Mouse (Mus musculus) right cerebral cortex, postnatal 14 days (tissue): ENCODE results near the gene Tmem106c.
A peak's percentile ranks its signal among the peaks of the same experiment; 100 is the strongest.

Experiments used
- DNase-seq: peaks from one replicate; pipeline ENCODE4 v3.0.0; 2022

Tmem106c gene

GRCm38 (mm10) chr15:97954671-97955070 lies 9.3 kb upstream of the Tmem106c start:
- DNase-seq: no peak

- no peak for DNase-seq
These were observed 8.7 kb upstream of the Tmem106c start for GRCm38 (mm10) chr15:97955286-97955685.

GRCm38 (mm10) chr15:97955742-97956141 lies 8.3 kb upstream of the Tmem106c start:
- no peak for DNase-seq

GRCm38 (mm10) chr15:97956416-97956815 lies 7.6 kb upstream of the Tmem106c start:
- no peak for DNase-seq

GRCm38 (mm10) chr15:97963329-97963988 lies 541 bp upstream of the Tmem106c start:
- DNase-seq: no peak

- no peak for DNase-seq
These were observed 812 bp downstream of the Tmem106c start for GRCm38 (mm10) chr15:97964836-97965187.

GRCm38 (mm10) chr15:97965311-97966045 lies 1.5 kb downstream of the Tmem106c start:
- no peak for DNase-seq

- peak; percentile 52 for DNase-seq
These were observed 6.3 kb downstream of the Tmem106c start for GRCm38 (mm10) chr15:97970299-97970698.

GRCm38 (mm10) chr15:97972580-97972979 lies 8.6 kb downstream of the Tmem106c start:
- no peak for DNase-seq

GRCm38 (mm10) chr15:97973248-97974005 lies 9.4 kb downstream of the Tmem106c start:
- DNase-seq: no peak

GRCm38 (mm10) chr15:97981560-97981959 lies 17.6 kb downstream of the Tmem106c start:
- DNase-seq: no peak

- DNase-seq: no peak
These were observed 25.5 kb downstream of the Tmem106c start for GRCm38 (mm10) chr15:97989544-97989943.

- no peak for DNase-seq
These were observed 26.1 kb downstream of the Tmem106c start for GRCm38 (mm10) chr15:97990124-97990523.

GRCm38 (mm10) chr15:97990721-97991120 lies 26.7 kb downstream of the Tmem106c start:
- no peak for DNase-seq

- no peak for DNase-seq
These were observed 27.4 kb downstream of the Tmem106c start for GRCm38 (mm10) chr15:97991285-97991895.

GRCm38 (mm10) chr15:97992027-97992711 lies 28.2 kb downstream of the Tmem106c start:
- no peak for DNase-seq

GRCm38 (mm10) chr15:97992712-97993286 lies 28.8 kb downstream of the Tmem106c start:
- peak; percentile 71 for DNase-seq

GRCm38 (mm10) chr15:97996716-97997256 lies 32.8 kb downstream of the Tmem106c start:
- peak; percentile 30 for DNase-seq

- DNase-seq: no peak
These were observed 35.5 kb downstream of the Tmem106c start for GRCm38 (mm10) chr15:97999546-97999945.

- no peak for DNase-seq
These were observed 36.0 kb downstream of the Tmem106c start for GRCm38 (mm10) chr15:97999991-98000390.

- no peak for DNase-seq
These were observed 37.5 kb downstream of the Tmem106c start for GRCm38 (mm10) chr15:98001321-98002112.
